Mouse (Mus musculus) MEL (cell line): ENCODE measurements around the gene Kif1bp. TPM values are rescaled to one million over a fixed set of nuclear protein-coding genes. Genes with fewer than 3 reads are reported as not detected.

Experiments
- DNase-seq: peaks from one replicate; pipeline ENCODE4 v3.0.0; 2011; ENCODE audit warnings: low read depth, low spot score
- H3K27ac ChIP-seq: 2 replicates; pipeline ENCODE4 v1.5.1; 2012; ENCODE audit warnings: low read depth, mild to moderate bottlenecking, control low read depth, low read length, moderate library complexity; ENCODE audit not compliant: control insufficient read depth
- H3K27me3 ChIP-seq, 2 experiments: fragments of 150-350 bp in 1 of 2; sonication (generic) in 1 of 2; 2 replicates each; pipeline ENCODE4 v1.6.1; 2012; ENCODE audit warnings: low read length in 2 of 2, mild to moderate bottlenecking in 2 of 2, improper control_type of control experiment in 1 of 2, moderate library complexity in 1 of 2; ENCODE audit not compliant: insufficient read depth in 2 of 2, control insufficient read depth in 1 of 2
- H3K36me3 ChIP-seq, 2 experiments: 2 replicates each; pipeline ENCODE4 v1.6.1; 2012 to 2014; ENCODE audit warnings: low read length in 2 of 2, improper control_type of control experiment in 1 of 2, inconsistent platforms in 1 of 2, mild to moderate bottlenecking in 1 of 2; ENCODE audit not compliant: insufficient read depth in 2 of 2, control insufficient read depth in 1 of 2
- H3K4me1 ChIP-seq, 2 experiments: fragments of 150-350 bp in 1 of 2; sonication (generic) in 1 of 2; 2 replicates each; pipeline ENCODE4 v1.6.1; 2012; ENCODE audit warnings: low read length in 2 of 2, improper control_type of control experiment in 1 of 2, mild to moderate bottlenecking in 1 of 2; ENCODE audit not compliant: insufficient read depth in 2 of 2, control insufficient read depth in 1 of 2
- H3K4me3 ChIP-seq, 2 experiments: fragments of 150-350 bp in 1 of 2; sonication (generic) in 1 of 2; 2 replicates each; pipeline ENCODE4 v1.5.1; 2012; ENCODE audit warnings: low read depth in 2 of 2, low read length in 2 of 2, mild to moderate bottlenecking in 2 of 2, moderate library complexity in 2 of 2, control low read depth in 1 of 2, improper control_type of control experiment in 1 of 2; ENCODE audit not compliant: control insufficient read depth in 1 of 2, insufficient read depth in 1 of 2
- H3K79me2 ChIP-seq: 2 replicates; pipeline ENCODE4 v1.6.1; 2012; ENCODE audit warnings: mild to moderate bottlenecking, low read length, moderate library complexity; ENCODE audit not compliant: control insufficient read depth, poor library complexity, insufficient read depth
- H3K9ac ChIP-seq: 2 replicates; pipeline ENCODE4 v1.6.1; 2012; ENCODE audit warnings: low read depth, mild to moderate bottlenecking, control low read depth, low read length, moderate library complexity; ENCODE audit not compliant: control insufficient read depth, poor library complexity, severe bottlenecking
- H3K9me3 ChIP-seq: fragments of 150-350 bp; sonication (generic); replicated peaks from 2 replicates; pipeline ENCODE4 v1.6.1; 2012; ENCODE audit warnings: mild to moderate bottlenecking, low read length, improper control_type of control experiment, moderate library complexity; ENCODE audit not compliant: insufficient read depth
- BHLHE40 ChIP-seq: IDR thresholded peaks from 2 replicates; pipeline ENCODE4 v1.6.1; 2012; ENCODE audit warnings: low read depth, mild to moderate bottlenecking, inconsistent platforms, low read length, improper control_type of control experiment, borderline replicate concordance
- CHD1 ChIP-seq: IDR thresholded peaks from 2 replicates; pipeline ENCODE4 v1.6.1; 2012; ENCODE audit warnings: low read depth, mild to moderate bottlenecking, inconsistent platforms, low read length, improper control_type of control experiment
- CTCF ChIP-seq, 3 experiments: IDR thresholded peaks in 2 of 3; conservative IDR thresholded peaks in 1 of 3; 2 replicates each; pipeline ENCODE4 v1.5.1; 2011 to 2012; ENCODE audit warnings: low read length in 3 of 3, low read depth in 2 of 3, mild to moderate bottlenecking in 2 of 3, improper control_type of control experiment in 1 of 3, inconsistent platforms in 1 of 3, mixed read lengths in 1 of 3, moderate library complexity in 1 of 3; ENCODE audit not compliant: control insufficient read depth in 1 of 3, insufficient read depth in 1 of 3, poor library complexity in 1 of 3, severe bottlenecking in 1 of 3
- E2F4 ChIP-seq: IDR thresholded peaks from 2 replicates; pipeline ENCODE4 v1.6.1; 2011; ENCODE audit warnings: low read depth, low read length, improper control_type of control experiment, borderline replicate concordance
- EP300 ChIP-seq, 2 experiments: IDR thresholded peaks; 2 replicates each; pipeline ENCODE4 v1.6.1; 2011; ENCODE audit warnings: improper control_type of control experiment in 2 of 2, low read length in 2 of 2, low read depth in 1 of 2, mild to moderate bottlenecking in 1 of 2
- GABPA ChIP-seq: IDR thresholded peaks from 2 replicates; pipeline ENCODE4 v1.6.1; 2012; ENCODE audit warnings: low read depth, mild to moderate bottlenecking, inconsistent platforms, low read length, improper control_type of control experiment, moderate library complexity
- GATA1 ChIP-seq: IDR thresholded peaks from 2 replicates; pipeline ENCODE4 v1.6.1; 2011; ENCODE audit warnings: low read depth, low read length, improper control_type of control experiment
- HCFC1 ChIP-seq: IDR thresholded peaks from 2 replicates; pipeline ENCODE4 v1.6.1; 2012; ENCODE audit warnings: low read depth, mild to moderate bottlenecking, inconsistent platforms, low read length, improper control_type of control experiment, moderate library complexity
- JUND ChIP-seq: IDR thresholded peaks from 2 replicates; pipeline ENCODE4 v1.6.1; 2011; ENCODE audit warnings: low read depth, mild to moderate bottlenecking, improper control_type of control experiment, low read length
- KAT2A ChIP-seq: conservative IDR thresholded peaks from 2 replicates; pipeline ENCODE4 v1.6.1; 2012; ENCODE audit warnings: low read depth, low read length, improper control_type of control experiment, inconsistent platforms
- MAFK ChIP-seq: IDR thresholded peaks from 2 replicates; pipeline ENCODE4 v1.6.1; 2011; ENCODE audit warnings: low read depth, mild to moderate bottlenecking, low read length, improper control_type of control experiment, borderline replicate concordance
- MAX ChIP-seq: IDR thresholded peaks from 2 replicates; pipeline ENCODE4 v1.6.1; 2011; ENCODE audit warnings: low read length, improper control_type of control experiment
- MAZ ChIP-seq: IDR thresholded peaks from 2 replicates; pipeline ENCODE4 v1.6.1; 2012; ENCODE audit warnings: low read depth, mild to moderate bottlenecking, inconsistent platforms, low read length, improper control_type of control experiment
- MEF2A ChIP-seq: IDR thresholded peaks from 2 replicates; pipeline ENCODE4 v1.6.1; 2014; ENCODE audit warnings: low read depth, mild to moderate bottlenecking, inconsistent platforms, low read length, improper control_type of control experiment; ENCODE audit not compliant: poor library complexity, insufficient replicate concordance, severe bottlenecking; ENCODE audit errors: extremely low read depth
- MXI1 ChIP-seq: IDR thresholded peaks from 2 replicates; pipeline ENCODE4 v1.6.1; 2011; ENCODE audit warnings: mild to moderate bottlenecking, low read depth, low read length, improper control_type of control experiment
- MYC ChIP-seq: IDR thresholded peaks from 2 replicates; pipeline ENCODE4 v1.6.1; 2011; ENCODE audit warnings: low read depth, mild to moderate bottlenecking, low read length, improper control_type of control experiment, moderate library complexity
- NELFE ChIP-seq: IDR thresholded peaks from 2 replicates; pipeline ENCODE4 v1.6.1; 2011; ENCODE audit warnings: low read depth, low read length, improper control_type of control experiment
- NRF1 ChIP-seq: IDR thresholded peaks from 2 replicates; pipeline ENCODE4 v1.6.1; 2014; ENCODE audit warnings: low read depth, mild to moderate bottlenecking, inconsistent platforms, low read length, improper control_type of control experiment, moderate library complexity; ENCODE audit not compliant: poor library complexity, insufficient read depth, severe bottlenecking
- POLR2A ChIP-seq, 2 experiments: IDR thresholded peaks; 2 replicates each; pipeline ENCODE4 v1.6.1; 2011 to 2012; ENCODE audit warnings: low read length in 2 of 2, mild to moderate bottlenecking in 2 of 2, control low read depth in 1 of 2, improper control_type of control experiment in 1 of 2, low read depth in 1 of 2, moderate library complexity in 1 of 2; ENCODE audit not compliant: control insufficient read depth in 1 of 2, insufficient read depth in 1 of 2, poor library complexity in 1 of 2
- POLR2AphosphoS2 ChIP-seq: IDR thresholded peaks from 2 replicates; pipeline ENCODE4 v1.6.1; 2011; ENCODE audit warnings: low read length, improper control_type of control experiment
- POLR2AphosphoS5 ChIP-seq: IDR thresholded peaks from 2 replicates; pipeline ENCODE4 v1.6.1; 2012; ENCODE audit warnings: low read depth, borderline replicate concordance, mild to moderate bottlenecking, inconsistent platforms, low read length, moderate library complexity, mixed read lengths
- RAD21 ChIP-seq: IDR thresholded peaks from 2 replicates; pipeline ENCODE4 v1.6.1; 2011; ENCODE audit warnings: mild to moderate bottlenecking, low read depth, low read length, improper control_type of control experiment
- SIN3A ChIP-seq: IDR thresholded peaks from 2 replicates; pipeline ENCODE4 v1.6.1; 2012; ENCODE audit warnings: low read length, improper control_type of control experiment, inconsistent platforms
- TAL1 ChIP-seq: IDR thresholded peaks from 2 replicates; pipeline ENCODE4 v1.6.1; 2012; ENCODE audit warnings: mild to moderate bottlenecking, inconsistent platforms, low read length, moderate library complexity, mixed read lengths
- TCF12 ChIP-seq: IDR thresholded peaks from 2 replicates; pipeline ENCODE4 v1.6.1; 2014; ENCODE audit warnings: low read depth, mild to moderate bottlenecking, inconsistent platforms, low read length, improper control_type of control experiment, moderate library complexity
- UBTF ChIP-seq: IDR thresholded peaks from 2 replicates; pipeline ENCODE4 v1.6.1; 2012; ENCODE audit warnings: low read depth, mild to moderate bottlenecking, inconsistent platforms, low read length, improper control_type of control experiment, moderate library complexity, borderline replicate concordance; ENCODE audit not compliant: insufficient read depth
- USF2 ChIP-seq, 2 experiments: IDR thresholded peaks; 2 replicates each; pipeline ENCODE4 v1.6.1; 2011 to 2012; ENCODE audit warnings: improper control_type of control experiment in 2 of 2, low read length in 2 of 2, borderline replicate concordance in 1 of 2, inconsistent platforms in 1 of 2, low read depth in 1 of 2, mild to moderate bottlenecking in 1 of 2; ENCODE audit not compliant: insufficient read depth in 1 of 2
- ZC3H11A ChIP-seq: IDR thresholded peaks from 2 replicates; pipeline ENCODE4 v1.6.1; 2012; ENCODE audit warnings: low read depth, mild to moderate bottlenecking, inconsistent platforms, low read length, improper control_type of control experiment
- ZKSCAN1 ChIP-seq: IDR thresholded peaks from 2 replicates; pipeline ENCODE4 v1.6.1; 2012; ENCODE audit warnings: low read depth, mild to moderate bottlenecking, inconsistent platforms, low read length, improper control_type of control experiment, moderate library complexity
- polyA plus RNA-seq, 2 experiments: library from polyadenylated mRNA; stranded (reverse) in 1 of 2; unstranded in 1 of 2; fragments of >175 nt in 1 of 2; fragments of >200 nt in 1 of 2; gene quantifications; 2 replicates each; pipeline versions ENCODE4 v1.2.1 to v1.2.4; 2012; ENCODE audit warnings: low replicate concordance in 2 of 2, low read depth in 1 of 2; ENCODE audit not compliant: insufficient read length in 2 of 2, insufficient read depth in 1 of 2, missing spikeins in 1 of 2
- total RNA-seq: library from RNA; depleted of rRNA; stranded (reverse); fragments of 300-350 nt; gene quantifications from 2 replicates; pipeline ENCODE4 v1.2.3, GENCODE M21; 2012

Kif1bp gene
- total and polyA plus RNA-seq, 3 experiments: 17.3 to 177 (median 24.7) TPM

GRCm38 (mm10) chr10:62542928-62543327 lies 35.3 kb downstream of the Kif1bp start:
- Histone ChIP-seq H3K27me3 (no peaks in the 10 kb centered on the region), H3K9ac (peak overlapping the region; percentile 62), H3K27ac (peak overlapping the region; percentile 98), H3K4me3 (peak overlapping the region; percentile 12 to 17), H3K36me3 (peaks cover 0 to 16% of the 10 kb centered on the region in 2 experiments; a peak in 2 of 4 replicates), H3K79me2 (no peaks in the 10 kb centered on the region; the same call in 1 of the 2 replicates), H3K9me3 (no peaks in the 10 kb centered on the region), H3K4me1 (peaks cover 6 to 32% of the 10 kb centered on the region in 2 experiments)
- no peak for DNase-seq
- no peak for TF ChIP-seq KAT2A
- no peak for TF ChIP-seq POLR2AphosphoS2
- no peak for TF ChIP-seq MYC
- peak in 1 of 2 experiments; percentile 17; a peak in 1 of 4 replicates for TF ChIP-seq EP300 (IDR thresholded peaks at IDR 0.05; ENCODE audit: low read depth in 1 of 2, low read length in 2 of 2)
- TF ChIP-seq ZC3H11A: no peak
- no peak for TF ChIP-seq SIN3A
- no peak for TF ChIP-seq POLR2A (IDR thresholded peaks at IDR 0.05; ENCODE audit: control insufficient read depth in 1 of 2, insufficient read depth in 1 of 2, low read depth in 1 of 2, low read length in 2 of 2, poor library complexity in 1 of 2)
- peak; percentile 76; the same call in 1 of the 2 replicates for TF ChIP-seq MAZ
- no peak for TF ChIP-seq ZKSCAN1
- TF ChIP-seq MAFK: no peak
- no peak for TF ChIP-seq TAL1
- TF ChIP-seq RAD21: no peak
- TF ChIP-seq E2F4: no peak
- peak; percentile 86 for TF ChIP-seq JUND
- no peak for TF ChIP-seq BHLHE40
- no peak for TF ChIP-seq POLR2AphosphoS5
- TF ChIP-seq USF2 (IDR thresholded peaks at IDR 0.05; ENCODE audit: borderline replicate concordance in 1 of 2, insufficient read depth in 1 of 2, low read depth in 1 of 2, low read length in 2 of 2): no peak
- TF ChIP-seq NRF1: no peak
- TF ChIP-seq GABPA: no peak
- TF ChIP-seq GATA1: 0 out of 2 replicates have a peak, but pooled peaks have one; percentile 16
- TF ChIP-seq MEF2A: no peak
- TF ChIP-seq MXI1: no peak
- peak; percentile 39; the same call in 1 of the 2 replicates for TF ChIP-seq NELFE
- no peak for TF ChIP-seq CTCF (IDR thresholded peaks at IDR 0.05 in 2 of 3, conservative IDR thresholded peaks at IDR 0.05 in 1 of 3; ENCODE audit: control insufficient read depth in 1 of 3, insufficient read depth in 1 of 3, low read depth in 2 of 3, low read length in 3 of 3, poor library complexity in 1 of 3, severe bottlenecking in 1 of 3)
- TF ChIP-seq HCFC1: no peak
- no peak for TF ChIP-seq UBTF
- TF ChIP-seq TCF12: no peak
- 0 out of 2 replicates have a peak, but pooled peaks have one; percentile 10 for TF ChIP-seq MAX
- TF ChIP-seq CHD1: peak; percentile 37; the same call in 1 of the 2 replicates
